Mouse (Mus musculus) limb, embryonic 10.5 days (tissue): ENCODE data around the gene Sec24c. TPM values are rescaled to one million over a fixed set of nuclear protein-coding genes. Genes with fewer than 3 reads are reported as not detected.

Experiments
- DNase-seq: peaks from one replicate; pipeline ENCODE4 v3.0.0-alpha.2; 2017; ENCODE audit warnings: low spot score
- H3K27ac ChIP-seq: fragments of 300-500 bp; sonication (generic); 2 replicates; pipeline ENCODE4 v1.5.1; 2016; ENCODE audit warnings: mild to moderate bottlenecking
- H3K27me3 ChIP-seq: fragments of 300-500 bp; sonication (generic); 2 replicates; pipeline ENCODE4 v1.6.1; 2016; ENCODE audit warnings: low read depth, mild to moderate bottlenecking; ENCODE audit not compliant: poor library complexity, severe bottlenecking
- H3K36me3 ChIP-seq: fragments of 300-500 bp; sonication (generic); 2 replicates; pipeline ENCODE4 v1.6.1; 2016; ENCODE audit warnings: mild to moderate bottlenecking, moderate library complexity
- H3K4me1 ChIP-seq: fragments of 300-500 bp; sonication (generic); 2 replicates; pipeline ENCODE4 v1.6.1; 2016
- H3K4me3 ChIP-seq: fragments of 300-500 bp; sonication (generic); 2 replicates; pipeline ENCODE4 v1.5.1; 2016; ENCODE audit warnings: mild to moderate bottlenecking, moderate library complexity
- H3K9me3 ChIP-seq: fragments of 300-500 bp; sonication (generic); replicated peaks from 2 replicates; pipeline ENCODE4 v1.6.1; 2016; ENCODE audit warnings: mild to moderate bottlenecking
- WGBS: fragments of 180-500 bp; shearing (Covaris S2); methylation state at CpG from one replicate; pipeline ENCODE4 v1.1.7; 2016; 5-methylcytosine and 5-hydroxymethylcytosine counted together
- polyA plus RNA-seq: library from polyadenylated mRNA; unstranded; fragments of >200 nt; fragmentation: Nextera tagmentation; extraction: Ambion mirVana; gene quantifications from 2 replicates; pipeline ENCODE4 v1.2.1, GENCODE M21; 2016

The Sec24c gene
- polyA plus RNA-seq, 1 experiment from 2014 or later, result 122 TPM

GRCm38 (mm10) chr14:20646381-20646780 lies 27.7 kb upstream of the Sec24c start:
- Histone ChIP-seq H3K27ac (no peak overlapping the region), H3K27me3 (no peaks in the 10 kb centered on the region), H3K36me3 (no peaks in the 10 kb centered on the region), H3K4me1 (0 out of 2 replicates have a peak, but pooled peaks cover 5% of the 10 kb centered on the region), H3K9me3 (no peaks in the 10 kb centered on the region), H3K4me3 (no peak overlapping the region)
- DNase-seq, result no peak

GRCm38 (mm10) chr14:20651000-20651399 lies 23.1 kb upstream of the Sec24c start:
- WGBS, result 84% methylated on average over 2 of the region's 2 CpGs
- Histone ChIP-seq H3K9me3 (no peaks in the 10 kb centered on the region), H3K27me3 (no peaks in the 10 kb centered on the region), H3K4me1 (no peaks in the 10 kb centered on the region), H3K36me3 (no peaks in the 10 kb centered on the region), H3K4me3 (no peak overlapping the region), H3K27ac (0 out of 2 replicates have a peak overlapping the region, but pooled peaks have one; percentile 14)
- DNase-seq, result no peak

GRCm38 (mm10) chr14:20651722-20652256 lies 22.3 kb upstream of the Sec24c start:
- no peak overlapping the region for H3K4me3 ChIP-seq
- 68% methylated on average over 4 of the region's 4 CpGs for WGBS
- no peaks in the 10 kb centered on the region for H3K36me3 ChIP-seq
- H3K4me1 ChIP-seq, result peaks cover 5% of the 10 kb centered on the region; the same call in 1 of the 2 replicates
- no peaks in the 10 kb centered on the region for H3K27me3 ChIP-seq
- no peak for DNase-seq
- H3K9me3 ChIP-seq, result no peaks in the 10 kb centered on the region
- H3K27ac ChIP-seq, result no peak overlapping the region

GRCm38 (mm10) chr14:20654690-20655421 lies 19.3 kb upstream of the Sec24c start:
- Histone ChIP-seq H3K4me3 (no peak overlapping the region), H3K27me3 (no peaks in the 10 kb centered on the region), H3K27ac (no peak overlapping the region), H3K36me3 (no peaks in the 10 kb centered on the region), H3K4me1 (peaks cover 5% of the 10 kb centered on the region; the same call in 1 of the 2 replicates), H3K9me3 (no peaks in the 10 kb centered on the region)
- DNase-seq, result no peak
- WGBS, result 82% methylated on average over 9 of the region's 9 CpGs

- no peaks in the 10 kb centered on the region for H3K9me3 ChIP-seq
These were observed 18.4 kb upstream of the Sec24c start for GRCm38 (mm10) chr14:20655731-20656130.

GRCm38 (mm10) chr14:20656361-20656760 lies 17.7 kb upstream of the Sec24c start, which contains the start of gene Myoz1:
TSS of gene Myoz1 (minus strand) at chr14:20656540.
- Histone ChIP-seq H3K4me3 (no peak within 1 kb of the TSS), H3K27ac (no peak within 1 kb of the TSS)
- WGBS, result 50% methylated on average over 11 of the region's 11 CpGs

More at GRCm38 (mm10) chr14:20655731-20656130, 18.4 kb upstream of the Sec24c start:
- Histone ChIP-seq H3K4me3 (no peak overlapping the region), H3K27ac (no peak overlapping the region), H3K36me3 (no peaks in the 10 kb centered on the region), H3K27me3 (no peaks in the 10 kb centered on the region), H3K4me1 (peaks cover 10% of the 10 kb centered on the region)
- DNase-seq, result no peak
- 75% methylated on average over 9 of the region's 9 CpGs for whole genome bisulfite sequencing

GRCm38 (mm10) chr14:20658326-20658725 lies 15.8 kb upstream of the Sec24c start:
- no peak overlapping the region for H3K4me3 ChIP-seq
- no peak overlapping the region for H3K27ac ChIP-seq
- no peaks in the 10 kb centered on the region for H3K36me3 ChIP-seq
- no peaks in the 10 kb centered on the region for H3K9me3 ChIP-seq
- peaks cover 27% of the 10 kb centered on the region for H3K4me1 ChIP-seq
- no peak for DNase-seq
- H3K27me3 ChIP-seq, result peaks cover 19% of the 10 kb centered on the region

More at GRCm38 (mm10) chr14:20656361-20656760, 17.7 kb upstream of the Sec24c start, which contains the start of gene Myoz1:
- Histone ChIP-seq H3K36me3 (no peaks in the 10 kb centered on the region), H3K27me3 (no peaks in the 10 kb centered on the region), H3K4me1 (peaks cover 14% of the 10 kb centered on the region), H3K9me3 (no peaks in the 10 kb centered on the region)
- DNase-seq, result no peak

- Histone ChIP-seq H3K9me3 (no peaks in the 10 kb centered on the region), H3K4me3 (no peak overlapping the region), H3K27me3 (peaks cover 25% of the 10 kb centered on the region), H3K27ac (no peak overlapping the region), H3K36me3 (no peaks in the 10 kb centered on the region), H3K4me1 (peaks cover 27% of the 10 kb centered on the region)
- no peak for DNase-seq
- 89% methylated on average over 6 of the region's 6 CpGs for WGBS
These were observed 15.2 kb upstream of the Sec24c start for GRCm38 (mm10) chr14:20658902-20659301.

- Histone ChIP-seq H3K4me3 (no peak overlapping the region), H3K4me1 (peaks cover 32% of the 10 kb centered on the region), H3K27me3 (peaks cover 31% of the 10 kb centered on the region), H3K36me3 (no peaks in the 10 kb centered on the region), H3K9me3 (no peaks in the 10 kb centered on the region), H3K27ac (no peak overlapping the region)
- 97% methylated on average over 7 of the region's 7 CpGs for WGBS
- no peak for DNase-seq
These were observed 14.4 kb upstream of the Sec24c start for GRCm38 (mm10) chr14:20659687-20660086.

- Histone ChIP-seq H3K27ac (peak overlapping the region; percentile 87), H3K9me3 (no peaks in the 10 kb centered on the region), H3K4me1 (peaks cover 32% of the 10 kb centered on the region), H3K27me3 (peaks cover 36% of the 10 kb centered on the region), H3K4me3 (peak overlapping the region; percentile 76), H3K36me3 (no peaks in the 10 kb centered on the region)
- WGBS, result 2% methylated on average over 52 of the region's 52 CpGs
- peak; percentile 92 for DNase-seq
These were observed 13.1 kb upstream of the Sec24c start for GRCm38 (mm10) chr14:20660827-20661660.

- Histone ChIP-seq H3K4me3 (peak overlapping the region; percentile 76), H3K27me3 (peaks cover 38% of the 10 kb centered on the region), H3K27ac (peak overlapping the region; percentile 87), H3K36me3 (no peaks in the 10 kb centered on the region), H3K4me1 (peaks cover 28% of the 10 kb centered on the region), H3K9me3 (no peaks in the 10 kb centered on the region)
- 12% methylated on average over 19 of the region's 19 CpGs for WGBS
- peak; percentile 59 for DNase-seq
These were observed 12.3 kb upstream of the Sec24c start for GRCm38 (mm10) chr14:20661661-20662331.

GRCm38 (mm10) chr14:20662740-20663139 lies 11.4 kb upstream of the Sec24c start:
- peaks cover 45% of the 10 kb centered on the region for H3K27me3 ChIP-seq
- H3K27ac ChIP-seq, result no peak overlapping the region
- H3K9me3 ChIP-seq, result no peaks in the 10 kb centered on the region
- peak overlapping the region; percentile 76; the same call in 1 of the 2 replicates for H3K4me3 ChIP-seq
- 89% methylated on average over 3 of the region's 3 CpGs for WGBS
- H3K36me3 ChIP-seq, result no peaks in the 10 kb centered on the region
- peaks cover 28% of the 10 kb centered on the region for H3K4me1 ChIP-seq
- DNase-seq, result no peak
